Mouse (Mus musculus) lung, postnatal 0 days (tissue): ENCODE data around the gene Mical2. TPM values are rescaled to one million over a fixed set of nuclear protein-coding genes. Genes with fewer than 3 reads are reported as not detected.

Experiments used
- ATAC-seq: fragments of 200-750 bp; cut with Nextera tagmentation; 2 replicates; pipeline ENCODE4 v1.8.0; 2017; ENCODE audit warnings: moderate library complexity
- DNase-seq: peaks from one replicate; pipeline ENCODE4 v3.0.0-alpha.2; 2016; ENCODE audit warnings: low spot score
- H3K27ac ChIP-seq: fragments of 300-500 bp; sonication (generic); 2 replicates; pipeline ENCODE4 v1.5.1; 2014; ENCODE audit warnings: antibody characterized with exemption, mild to moderate bottlenecking, low read length, mixed read lengths
- H3K27me3 ChIP-seq: fragments of 300-500 bp; sonication (generic); replicated peaks from 2 replicates; pipeline ENCODE4 v1.6.1; 2014; ENCODE audit warnings: low read length, mixed read lengths; ENCODE audit not compliant: insufficient read depth
- H3K36me3 ChIP-seq: fragments of 300-500 bp; sonication (generic); 2 replicates; pipeline ENCODE4 v1.6.1; 2014; ENCODE audit warnings: low read length, mixed read lengths; ENCODE audit not compliant: insufficient read depth
- H3K4me1 ChIP-seq: fragments of 300-500 bp; sonication (generic); 2 replicates; pipeline ENCODE4 v1.6.1; 2014; ENCODE audit warnings: antibody characterized with exemption, low read depth, low read length, mixed read lengths; ENCODE audit not compliant: insufficient read depth
- H3K4me2 ChIP-seq: fragments of 300-500 bp; sonication (generic); replicated peaks from 2 replicates; pipeline ENCODE4 v1.6.1; 2014; ENCODE audit warnings: low read depth, mild to moderate bottlenecking, low read length, moderate library complexity, mixed read lengths
- H3K4me3 ChIP-seq: fragments of 300-500 bp; sonication (generic); 2 replicates; pipeline ENCODE4 v1.5.1; 2014; ENCODE audit warnings: low read depth, low read length
- H3K9ac ChIP-seq: fragments of 300-500 bp; sonication (generic); replicated peaks from 2 replicates; pipeline ENCODE4 v1.6.1; 2014; ENCODE audit warnings: low read depth, mild to moderate bottlenecking
- H3K9me3 ChIP-seq: fragments of 300-500 bp; sonication (generic); 2 replicates; pipeline ENCODE4 v1.6.1; 2016; ENCODE audit warnings: low read length, mixed read lengths
- CTCF ChIP-seq: IDR thresholded peaks from 2 replicates; pipeline ENCODE4 v1.5.1; 2016; ENCODE audit warnings: antibody characterized with exemption, mild to moderate bottlenecking
- EP300 ChIP-seq: IDR thresholded peaks from 2 replicates; pipeline ENCODE4 v1.6.1; 2016; ENCODE audit warnings: antibody characterized with exemption, mild to moderate bottlenecking, control low read depth
- WGBS: fragments of 180-500 bp; shearing (Covaris S2); extraction: QIAGEN DNeasy Blood & Tissue Kit; methylation state at CpG from one replicate; pipeline ENCODE4 v1.1.7; 2014; 5-methylcytosine and 5-hydroxymethylcytosine counted together
- polyA plus RNA-seq: library from polyadenylated mRNA; unstranded; fragments of >200 nt; fragmentation: Nextera tagmentation; extraction: Ambion mirVana; gene quantifications from 2 replicates; pipeline ENCODE4 v1.2.1, GENCODE M21; 2015

Gene Mical2
- polyA plus RNA-seq, 1 experiment from 2014 or later: 19.7 TPM

DNA sequence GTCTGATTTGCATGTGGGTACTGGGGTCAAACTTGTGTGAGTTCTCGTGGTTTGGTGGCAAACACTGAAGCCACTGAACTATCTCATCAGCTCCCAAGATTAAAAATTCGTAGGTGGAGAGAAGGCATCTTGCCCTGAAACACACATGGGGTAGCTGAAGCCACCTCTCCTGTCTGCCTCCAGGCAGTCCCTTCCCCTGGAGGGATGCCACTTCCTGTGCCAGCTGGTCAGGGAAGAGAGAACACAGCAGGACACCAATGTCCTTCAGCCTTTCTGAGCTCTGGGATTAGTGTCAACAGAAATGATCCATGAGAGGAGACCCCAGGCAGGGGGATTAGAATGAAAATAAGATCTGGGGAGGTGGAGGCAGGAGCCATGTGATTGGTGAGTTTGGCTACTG is 18.4 kb downstream of the Mical2 start:
- Histone ChIP-seq H3K36me3 (no peaks in the 10 kb centered on the region), H3K9ac (0 out of 2 replicates have a peak overlapping the region, but pooled peaks have one; percentile 19), H3K27me3 (no peaks in the 10 kb centered on the region), H3K9me3 (no peaks in the 10 kb centered on the region), H3K4me1 (peaks cover 38% of the 10 kb centered on the region), H3K4me3 (no peak overlapping the region), H3K27ac (no peak overlapping the region), H3K4me2 (no peak overlapping the region)
- 66% methylated on average over 2 of the region's 2 CpGs for WGBS
- TF ChIP-seq CTCF: no peak
- TF ChIP-seq EP300: no peak
- ATAC-seq (no peak), DNase-seq (no peak)

DNA sequence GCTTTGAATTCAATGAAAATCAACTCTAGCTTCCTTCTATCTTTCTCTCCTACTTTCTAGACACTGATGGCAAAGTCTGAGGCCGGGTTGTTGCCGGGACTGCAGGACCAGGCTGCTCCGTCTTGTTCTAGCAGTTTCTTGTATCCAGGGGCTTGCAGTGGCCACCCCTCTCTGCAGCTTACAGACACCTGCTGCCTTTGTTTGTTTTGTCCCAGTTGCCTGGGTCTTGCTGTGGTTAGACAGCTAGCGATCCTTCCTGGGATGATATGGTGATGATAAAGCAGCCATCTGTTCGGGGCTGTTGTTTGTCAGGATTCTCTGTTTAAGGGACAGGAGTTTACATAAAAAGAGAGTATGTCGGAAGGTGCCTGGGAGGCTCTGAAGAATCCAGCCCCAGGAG is 19.0 kb downstream of the Mical2 start:
- no peak overlapping the region for H3K4me2 ChIP-seq
- no peak overlapping the region for H3K9ac ChIP-seq
- no peaks in the 10 kb centered on the region for H3K9me3 ChIP-seq
- DNase-seq: no peak
- TF ChIP-seq CTCF: no peak
- TF ChIP-seq EP300: no peak
- H3K27me3 ChIP-seq: no peaks in the 10 kb centered on the region
- H3K4me1 ChIP-seq: peaks cover 38% of the 10 kb centered on the region
- no peak overlapping the region for H3K4me3 ChIP-seq
- no peaks in the 10 kb centered on the region for H3K36me3 ChIP-seq
- no peak for ATAC-seq
- H3K27ac ChIP-seq: 0 out of 2 replicates have a peak overlapping the region, but pooled peaks have one; percentile 26
- WGBS: 30% methylated on average over 6 of the region's 6 CpGs

DNA sequence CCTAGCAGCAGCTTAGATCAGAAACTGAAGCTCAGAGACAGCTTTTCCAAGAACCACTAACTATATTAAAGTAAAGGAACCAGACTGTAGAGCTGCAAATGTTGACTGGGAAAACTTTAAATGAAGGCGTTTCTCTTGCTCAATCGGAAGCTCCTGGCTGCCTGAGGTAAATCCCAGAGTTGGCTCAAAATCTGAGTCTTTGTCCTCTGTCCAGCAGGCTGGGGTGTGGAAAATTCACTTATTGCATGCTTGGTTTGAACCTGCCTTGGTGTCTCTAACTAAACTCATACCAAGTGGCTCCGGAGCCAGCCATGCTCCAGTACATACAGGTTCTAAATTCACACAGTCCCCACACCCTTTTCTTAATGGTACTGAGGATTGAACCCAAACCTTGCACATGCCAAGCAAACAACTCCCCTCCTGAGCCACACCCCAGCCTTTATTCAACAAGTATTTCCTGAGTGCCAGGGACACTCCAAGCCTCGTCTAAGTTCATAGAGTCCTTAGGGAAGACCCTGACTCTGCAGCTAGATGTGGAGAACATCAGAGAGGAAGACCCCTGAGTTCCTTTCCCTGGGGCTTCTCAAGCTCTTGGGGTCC is 20.3 kb downstream of the Mical2 start:
- WGBS: 37% methylated on average over 4 of the region's 4 CpGs
- peak; percentile 39; the same call in 1 of the 2 replicates for ATAC-seq
- DNase-seq: no peak

DNA sequence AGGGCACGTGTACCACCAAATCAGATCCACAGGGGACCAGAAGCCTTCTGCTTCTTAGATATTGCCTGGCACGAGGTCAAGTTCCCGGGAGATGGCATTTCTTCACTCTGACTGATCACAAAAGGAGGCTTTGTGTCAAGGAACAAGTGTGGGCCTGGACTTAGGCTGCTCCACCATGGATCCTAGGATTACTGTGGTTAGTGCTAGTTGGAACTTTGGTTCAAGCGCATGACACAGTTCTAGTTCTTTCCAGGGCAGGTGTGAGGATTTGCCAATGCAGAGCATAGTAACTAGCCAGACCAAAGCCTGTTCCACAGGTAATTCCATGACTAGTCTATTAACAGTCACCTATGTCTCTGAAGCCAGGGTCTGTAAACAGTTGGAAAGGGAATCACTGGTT is 20.8 kb downstream of the Mical2 start:
- Histone ChIP-seq H3K4me3 (no peak overlapping the region), H3K9ac (no peak overlapping the region), H3K36me3 (no peaks in the 10 kb centered on the region), H3K4me1 (peaks cover 33% of the 10 kb centered on the region), H3K27ac (no peak overlapping the region), H3K27me3 (no peaks in the 10 kb centered on the region), H3K4me2 (no peak overlapping the region), H3K9me3 (no peaks in the 10 kb centered on the region)
- no peak for ATAC-seq
- 68% methylated on average over 4 of the region's 4 CpGs for WGBS
- no peak for DNase-seq
- TF ChIP-seq EP300: peak; percentile 15; the same call in 1 of the 2 replicates
- no peak for TF ChIP-seq CTCF

More for the DNA sequence above, 20.3 kb downstream of the Mical2 start:
- Histone ChIP-seq H3K27me3 (no peaks in the 10 kb centered on the region), H3K36me3 (no peaks in the 10 kb centered on the region), H3K27ac (peak overlapping the region; percentile 26; the same call in 1 of the 2 replicates), H3K4me3 (no peak overlapping the region), H3K9me3 (no peaks in the 10 kb centered on the region), H3K4me1 (peaks cover 35% of the 10 kb centered on the region), H3K4me2 (no peak overlapping the region), H3K9ac (no peak overlapping the region)
- peak; percentile 42; the same call in 1 of the 2 replicates for TF ChIP-seq EP300
- no peak for TF ChIP-seq CTCF

DNA sequence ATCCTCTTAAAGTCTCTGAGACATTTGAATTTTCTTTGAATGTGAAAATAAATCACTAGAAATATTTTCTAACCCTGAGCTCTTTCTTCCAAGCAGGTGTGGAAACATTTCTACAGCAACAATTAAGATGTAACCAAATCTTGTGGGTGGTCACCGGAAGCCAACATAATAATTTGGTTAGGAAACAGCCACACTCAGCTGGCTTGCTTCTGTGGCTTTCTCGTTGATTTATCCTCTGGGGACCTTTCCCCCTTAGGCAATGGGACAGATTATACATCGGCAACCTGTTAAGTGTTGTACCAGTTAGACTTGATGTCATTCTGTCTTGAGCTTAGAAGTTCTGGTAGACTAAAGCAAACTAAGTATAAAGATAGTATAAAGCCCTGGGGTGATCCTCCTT is 22.2 kb downstream of the Mical2 start:
- H3K27ac ChIP-seq: no peak overlapping the region
- 71% methylated on average over 3 of the region's 3 CpGs for WGBS
- no peak for DNase-seq
- TF ChIP-seq CTCF (no peak), EP300 (no peak)
- no peak overlapping the region for H3K4me3 ChIP-seq
- H3K9ac ChIP-seq: no peak overlapping the region
- H3K9me3 ChIP-seq: no peaks in the 10 kb centered on the region
- no peaks in the 10 kb centered on the region for H3K36me3 ChIP-seq
- ATAC-seq: no peak
- no peaks in the 10 kb centered on the region for H3K27me3 ChIP-seq
- peaks cover 34% of the 10 kb centered on the region for H3K4me1 ChIP-seq
- no peak overlapping the region for H3K4me2 ChIP-seq

DNA sequence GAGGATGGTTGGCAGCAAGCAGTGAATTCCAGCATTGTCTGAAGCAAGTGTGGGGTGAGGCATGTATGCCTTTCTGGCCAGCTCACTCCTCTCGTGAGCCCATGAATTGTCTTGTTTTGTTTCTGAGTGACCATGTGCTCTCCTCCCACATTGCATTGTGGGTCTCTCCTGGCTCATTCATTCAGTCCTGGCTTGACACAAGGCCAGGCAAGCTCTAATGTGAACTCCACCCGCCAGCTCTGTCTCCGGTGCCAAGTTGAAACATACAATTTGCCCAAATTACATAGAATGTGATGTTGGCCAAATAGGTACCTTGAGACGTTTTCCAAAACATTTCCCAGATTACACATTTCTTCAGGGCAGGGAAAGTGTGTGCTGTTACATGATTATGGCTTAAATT is 23.8 kb downstream of the Mical2 start:
- no peak for TF ChIP-seq EP300
- TF ChIP-seq CTCF: no peak
- H3K9me3 ChIP-seq: no peaks in the 10 kb centered on the region
- H3K4me2 ChIP-seq: no peak overlapping the region
- H3K4me3 ChIP-seq: no peak overlapping the region
- H3K27ac ChIP-seq: no peak overlapping the region
- DNase-seq (no peak), ATAC-seq (peak; percentile 27)
- WGBS: 57% methylated on average over 4 of the region's 4 CpGs
- no peak overlapping the region for H3K9ac ChIP-seq
- peaks cover 28% of the 10 kb centered on the region for H3K4me1 ChIP-seq
- H3K27me3 ChIP-seq: no peaks in the 10 kb centered on the region
- no peaks in the 10 kb centered on the region for H3K36me3 ChIP-seq
